Mouse (Mus musculus): ENCODE data around the gene Prkaa1.

The Prkaa1 gene

DNA sequence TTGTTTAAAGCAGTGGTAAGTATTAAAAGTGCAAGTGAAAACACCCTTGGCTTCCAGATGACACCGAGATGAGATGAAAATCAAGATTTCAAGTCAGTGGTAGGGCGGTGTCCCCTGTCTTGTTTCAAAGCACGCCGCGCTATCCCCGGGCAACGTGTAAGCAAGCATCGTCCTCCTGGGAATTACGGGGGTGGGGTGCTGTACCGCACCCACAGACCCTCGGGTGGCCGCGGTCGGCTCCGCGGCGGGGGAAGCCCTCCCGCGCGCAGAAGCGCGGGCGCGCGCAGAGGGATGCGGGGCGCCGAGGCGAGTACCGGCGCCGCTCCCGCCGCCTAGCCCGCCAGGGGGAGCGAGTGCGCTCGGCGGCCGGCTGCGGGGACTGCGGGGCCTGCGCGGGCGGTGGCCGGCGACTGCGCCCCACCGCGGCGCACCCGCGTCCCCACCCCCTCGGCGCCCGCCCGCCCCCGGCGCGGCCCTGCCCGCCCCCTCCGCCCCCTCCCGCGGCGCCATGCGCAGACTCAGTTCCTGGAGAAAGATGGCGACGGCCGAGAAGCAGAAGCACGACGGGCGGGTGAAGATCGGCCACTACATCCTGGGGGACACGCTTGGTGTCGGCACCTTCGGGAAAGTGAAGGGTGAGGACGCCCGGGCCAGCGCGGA, at the start of gene Prkaa1:
Gene Prkaa1, plus strand, starts transcription at position 501 of the 660 bp plus-strand sequence.
- DNase-seq (ENCODE audit: low spot score in 2 of 2), result peak; percentile 31 to 43

DNA sequence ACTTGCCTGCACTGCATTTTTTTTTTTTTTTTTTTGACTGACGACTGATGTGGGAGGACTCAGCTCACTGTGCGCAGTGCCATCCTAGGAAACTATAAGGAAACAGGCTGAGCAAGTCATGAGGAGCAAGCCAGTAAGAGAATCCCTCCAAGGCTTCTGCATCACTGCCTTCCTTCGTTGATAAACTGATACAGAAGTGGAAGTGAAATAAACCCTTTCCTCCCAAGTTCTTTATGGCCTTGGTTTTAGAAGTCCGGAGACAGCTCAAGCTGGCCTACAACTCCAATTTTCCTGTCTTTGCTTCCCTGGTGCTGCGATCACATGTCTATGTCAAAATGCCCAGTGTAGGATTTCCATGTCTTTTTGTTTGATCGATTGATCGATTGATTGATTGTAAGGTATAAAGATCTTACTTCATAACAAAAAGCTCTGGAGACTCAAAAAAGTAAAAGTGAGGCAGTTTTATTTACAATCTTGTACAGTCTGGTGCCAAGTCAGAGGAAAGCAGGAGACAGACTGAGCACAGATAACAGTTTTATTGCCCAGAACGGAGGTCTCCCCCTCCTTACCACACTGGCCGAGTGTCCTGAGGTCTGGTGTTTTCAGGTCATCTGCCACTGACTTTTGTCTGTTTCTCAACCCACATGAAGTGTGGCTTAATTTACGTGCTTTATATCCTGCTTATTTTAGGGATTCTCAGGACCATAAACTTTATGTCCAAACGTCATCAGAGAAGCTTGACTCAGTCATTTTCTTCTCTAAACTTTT, 47.9 kb upstream of the Prkaa1 start:
- no peak for DNase-seq (ENCODE audit: low spot score in 2 of 2)

DNA sequence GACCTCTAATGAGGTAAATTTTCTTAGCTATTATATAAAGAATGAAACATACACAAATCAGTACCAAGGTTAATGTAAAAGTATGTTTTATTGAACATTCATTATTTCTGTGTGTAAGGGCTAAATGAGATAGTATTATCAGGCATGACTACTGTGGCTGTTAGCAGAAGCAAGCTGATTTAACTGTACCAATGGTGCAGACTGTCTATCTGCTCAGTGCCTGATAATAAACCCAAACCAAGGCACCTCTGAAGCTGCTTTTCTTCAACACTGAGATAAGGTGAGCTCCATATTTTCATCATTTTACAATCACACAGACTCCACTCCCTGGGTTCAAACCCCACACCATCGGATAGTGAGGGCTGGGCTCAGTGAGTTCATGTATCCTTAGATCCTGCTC, 46.3 kb upstream of the Prkaa1 start:
- no peak for DNase-seq (ENCODE audit: low spot score in 2 of 2)

DNA sequence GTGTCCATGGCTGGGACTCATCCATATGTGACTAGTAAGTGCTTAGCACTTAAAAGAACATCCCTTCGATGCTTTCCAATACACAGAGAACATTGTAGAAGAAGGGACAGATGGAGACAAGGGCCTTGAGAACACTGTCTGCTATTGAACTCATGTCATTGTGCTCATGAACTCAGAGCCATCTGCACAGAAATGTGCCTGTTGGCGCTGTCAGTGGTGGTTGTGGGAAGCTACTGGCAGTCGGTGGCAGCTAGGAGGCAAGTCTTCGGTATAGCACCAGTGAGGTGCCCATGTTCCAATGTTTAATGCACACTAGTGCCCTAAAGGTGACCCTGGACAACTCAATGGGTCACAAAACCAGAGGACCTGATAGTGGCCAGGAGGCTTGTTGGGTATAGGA, 41.3 kb upstream of the Prkaa1 start:
- DNase-seq (ENCODE audit: low spot score in 2 of 2), result no peak

DNA sequence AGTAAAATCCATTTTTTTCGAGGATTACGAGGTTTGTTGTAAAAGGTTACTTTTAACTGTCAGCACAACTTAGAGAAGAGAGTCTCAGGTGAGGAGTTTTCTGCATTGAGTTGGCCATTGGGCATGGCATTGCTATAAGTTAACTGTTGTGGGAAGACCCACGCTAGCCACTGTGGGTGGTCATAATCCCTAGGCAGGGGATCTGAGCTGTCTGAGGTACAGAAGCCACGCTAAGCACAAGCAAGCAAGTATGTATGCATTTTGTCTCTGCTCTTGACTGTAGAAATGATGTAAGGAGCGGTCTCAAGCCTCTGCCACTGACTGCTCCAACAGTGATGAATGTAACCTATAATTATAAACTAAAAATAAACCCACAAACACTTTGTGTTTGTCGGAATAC, 37.8 kb upstream of the Prkaa1 start:
- no peak for DNase-seq (ENCODE audit: low spot score in 2 of 2)

DNA sequence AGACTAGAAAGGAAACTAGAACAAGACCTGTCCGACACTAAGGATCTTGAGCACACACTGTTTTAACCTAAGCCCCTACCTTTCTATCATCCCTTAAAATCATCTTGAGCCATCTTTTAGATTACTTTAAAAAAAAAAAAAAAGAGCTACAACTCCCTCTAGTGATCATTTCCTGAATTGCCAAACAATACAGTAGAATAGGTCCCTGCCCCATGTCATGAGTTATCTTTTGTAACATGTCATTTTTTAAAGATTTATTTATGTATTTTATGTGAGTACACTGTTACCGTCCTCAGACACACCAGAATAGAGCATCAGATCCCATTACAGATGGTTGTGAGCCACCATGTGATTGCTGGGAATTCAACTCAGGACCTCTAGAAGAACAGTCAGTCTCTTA, 37.4 kb upstream of the Prkaa1 start:
- DNase-seq (ENCODE audit: low spot score in 2 of 2), result no peak

DNA sequence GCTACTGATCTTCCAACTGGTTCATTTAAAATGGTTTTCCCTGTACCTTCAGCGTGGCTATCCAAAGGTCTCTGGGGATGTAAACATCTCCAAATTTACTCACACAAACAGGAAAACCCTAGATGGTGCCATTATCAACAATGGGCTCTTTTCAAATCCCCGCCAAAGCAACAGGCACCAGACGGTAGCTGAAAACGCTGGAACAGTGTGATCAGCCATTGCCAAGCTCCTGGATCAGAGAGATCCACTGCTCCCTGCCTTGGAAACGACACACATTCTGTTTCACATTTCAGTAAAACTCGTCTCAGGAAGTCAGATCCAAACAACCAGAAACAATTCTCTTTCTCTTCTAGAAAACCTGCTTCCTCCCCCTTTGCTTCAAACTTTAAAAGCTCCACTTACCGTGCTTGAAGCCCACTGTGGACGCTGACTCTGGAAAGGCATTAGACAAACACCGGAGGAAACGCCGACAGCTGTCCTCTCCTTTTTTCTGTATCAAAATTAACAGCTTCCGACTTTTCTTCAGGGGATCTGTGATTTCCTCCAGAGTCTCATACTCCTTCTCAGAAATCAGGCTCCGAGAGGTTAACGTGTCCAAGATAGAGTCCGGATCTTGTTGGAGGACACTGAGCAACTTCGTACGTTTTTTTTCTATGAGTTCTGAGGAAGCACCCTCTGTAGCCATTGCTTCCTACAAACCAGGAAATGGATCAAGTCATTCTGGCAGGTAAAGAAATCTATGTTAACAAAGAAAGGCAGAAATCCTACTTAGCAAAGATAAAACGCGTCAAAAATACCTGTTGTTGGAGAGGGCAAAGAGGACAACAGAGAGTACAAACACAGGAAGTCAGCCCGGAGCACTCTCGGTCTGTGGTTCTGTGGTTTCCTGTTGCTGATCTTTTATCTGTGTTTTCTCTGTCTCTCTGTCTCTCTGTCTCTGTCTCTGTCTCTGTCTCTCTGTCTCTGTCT, 35.7 kb upstream of the Prkaa1 start, which contains the start of gene Card6:
Gene Card6, minus strand, starts transcription at position 854 of the 969 bp plus-strand sequence.
- DNase-seq (ENCODE audit: low spot score in 2 of 2), result no peak

DNA sequence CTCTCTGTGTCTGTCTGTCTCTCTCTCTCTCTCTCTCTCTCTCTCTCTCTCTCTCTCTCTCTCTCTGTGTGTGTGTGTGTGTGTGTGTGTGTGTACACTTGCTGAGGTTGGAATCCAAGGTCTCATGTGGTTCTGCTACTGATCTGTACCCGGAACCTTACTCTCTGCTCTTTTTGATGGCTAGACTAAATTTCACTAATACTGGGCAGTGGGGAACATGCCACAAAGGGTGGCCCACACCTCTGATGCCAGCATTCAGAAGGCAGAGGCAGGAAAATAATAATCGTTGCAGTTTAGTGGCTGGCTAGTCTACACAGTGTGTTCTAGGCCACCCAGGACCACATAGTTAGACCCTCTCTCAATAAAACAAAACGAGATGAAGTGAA, 35.0 kb upstream of the Prkaa1 start:
- DNase-seq (ENCODE audit: low spot score in 2 of 2), result no peak

DNA sequence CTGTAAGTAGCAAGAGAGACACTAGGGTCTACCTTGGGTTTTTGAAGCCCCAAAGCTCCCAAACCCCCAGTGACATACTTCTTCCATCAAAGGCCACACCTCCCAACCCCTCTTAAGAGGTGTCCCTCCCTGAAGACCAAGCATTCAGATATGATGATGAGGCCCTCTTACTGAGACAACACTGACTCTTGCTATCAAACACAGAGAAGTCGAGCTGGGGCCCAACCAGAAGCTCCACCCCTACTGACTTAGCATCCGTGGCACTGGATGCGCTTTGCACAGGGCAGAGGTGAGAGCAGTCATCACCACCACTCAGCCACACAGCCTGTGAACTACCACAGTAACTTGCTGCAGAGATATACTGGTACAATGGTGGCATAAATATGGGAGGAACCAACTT, 31.0 kb upstream of the Prkaa1 start:
- no peak for DNase-seq (ENCODE audit: low spot score in 2 of 2)

DNA sequence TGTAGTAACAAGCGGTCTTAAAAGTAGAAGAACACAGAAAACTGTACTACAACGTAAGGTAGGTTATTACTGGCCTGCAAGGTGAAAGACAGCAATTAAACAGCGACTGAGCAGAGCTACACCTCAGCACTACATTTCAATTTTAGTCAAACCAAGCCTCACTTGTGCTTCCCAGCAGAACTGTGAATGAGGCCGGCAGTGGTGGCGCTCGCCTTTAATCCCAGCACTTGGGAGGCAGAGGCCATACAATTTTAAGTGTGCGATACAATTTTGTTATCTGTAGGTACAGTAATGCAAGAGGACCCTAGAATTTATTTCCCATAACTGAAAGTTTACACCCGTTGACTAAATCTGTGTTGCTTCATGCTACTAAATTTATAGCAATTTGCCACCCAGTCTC, 28.5 kb upstream of the Prkaa1 start:
- no peak for DNase-seq (ENCODE audit: low spot score in 2 of 2)

DNA sequence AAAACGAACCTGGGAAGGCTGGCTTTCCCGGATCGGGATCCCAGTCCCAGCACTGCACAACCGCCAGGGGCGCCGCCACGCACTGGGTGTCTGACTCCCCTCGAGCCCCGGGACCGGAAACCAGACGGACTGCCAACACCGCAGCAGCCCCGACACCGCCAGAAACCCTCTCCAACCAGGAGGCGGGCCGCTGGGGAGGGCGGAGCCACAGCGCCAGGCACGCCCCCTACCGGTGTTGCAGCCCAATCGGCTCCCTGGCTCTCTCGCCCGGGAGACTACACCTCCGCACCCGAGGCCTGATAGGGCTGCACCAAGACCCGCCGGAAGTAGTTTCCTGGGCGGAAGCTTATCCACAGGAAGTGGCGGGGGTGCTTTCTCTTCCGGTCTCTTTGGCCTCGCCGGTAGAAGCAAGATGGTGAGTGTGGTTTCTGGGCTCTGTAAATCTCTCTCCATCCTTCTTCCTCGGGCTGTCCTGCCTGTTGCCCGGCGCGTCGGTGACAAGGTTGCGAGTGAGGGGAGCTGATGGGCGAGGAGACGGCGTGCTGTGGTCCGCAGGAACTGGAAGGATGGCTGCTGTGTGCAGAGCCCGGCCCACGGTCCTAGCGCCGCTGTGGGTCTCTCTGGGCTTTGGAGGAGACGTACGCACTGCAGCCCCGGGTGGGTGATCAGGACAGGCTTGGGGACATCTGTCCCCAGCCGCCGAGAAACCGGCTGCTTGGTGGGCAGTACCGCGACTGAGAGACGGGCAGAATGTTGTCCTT, 27.2 kb upstream of the Prkaa1 start, which contains the start of gene Rpl37:
Gene Rpl37, plus strand, starts transcription at position 376 of the 761 bp plus-strand sequence.
- DNase-seq (ENCODE audit: low spot score in 2 of 2), result peak; percentile 97 to 98

DNA sequence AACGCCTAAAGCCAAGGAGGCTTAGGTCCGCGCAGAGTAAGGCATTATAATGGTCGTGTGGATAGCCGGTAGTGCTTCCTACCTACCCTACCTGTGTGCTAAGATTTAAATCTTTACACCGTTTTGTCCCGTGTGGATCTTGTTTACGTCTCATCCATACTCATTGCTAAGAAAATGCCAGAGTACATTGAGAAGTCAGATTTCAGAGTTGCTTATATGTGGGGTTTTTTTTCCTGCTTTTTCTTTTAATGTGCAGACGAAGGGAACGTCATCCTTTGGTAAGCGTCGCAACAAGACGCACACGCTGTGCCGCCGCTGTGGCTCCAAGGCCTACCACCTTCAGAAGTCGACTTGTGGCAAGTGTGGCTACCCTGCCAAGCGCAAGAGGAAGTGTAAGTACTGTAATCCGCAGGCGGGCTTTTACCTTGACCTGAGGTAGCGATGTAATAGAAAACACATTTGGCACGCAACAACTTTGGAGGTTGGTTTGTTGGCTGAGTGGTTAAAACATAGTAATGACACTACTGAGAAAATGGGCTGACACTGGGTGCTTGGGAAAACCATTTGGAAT, 26.5 kb upstream of the Prkaa1 start:
- no peak for DNase-seq (ENCODE audit: low spot score in 2 of 2)

DNA sequence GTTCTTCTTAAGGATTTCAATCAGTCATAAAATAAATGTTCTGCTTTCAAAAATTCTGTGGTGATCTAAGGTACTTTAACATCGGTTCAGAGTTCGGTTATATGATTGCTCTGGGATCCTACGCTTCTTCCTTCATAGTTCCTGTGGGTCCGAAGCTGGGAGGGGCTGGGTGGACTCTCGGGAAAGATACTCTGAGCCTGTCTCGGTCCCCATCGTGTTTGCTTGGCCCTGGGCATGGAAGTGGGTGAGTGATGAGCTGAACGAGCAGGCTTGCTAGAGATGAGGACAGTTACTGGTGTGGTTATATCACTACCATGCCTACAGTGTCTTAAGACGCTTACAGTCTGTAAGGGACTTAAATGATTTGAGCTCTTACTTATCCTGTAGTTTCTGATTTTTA, 25.0 kb upstream of the Prkaa1 start:
- no peak for DNase-seq (ENCODE audit: low spot score in 2 of 2)

DNA sequence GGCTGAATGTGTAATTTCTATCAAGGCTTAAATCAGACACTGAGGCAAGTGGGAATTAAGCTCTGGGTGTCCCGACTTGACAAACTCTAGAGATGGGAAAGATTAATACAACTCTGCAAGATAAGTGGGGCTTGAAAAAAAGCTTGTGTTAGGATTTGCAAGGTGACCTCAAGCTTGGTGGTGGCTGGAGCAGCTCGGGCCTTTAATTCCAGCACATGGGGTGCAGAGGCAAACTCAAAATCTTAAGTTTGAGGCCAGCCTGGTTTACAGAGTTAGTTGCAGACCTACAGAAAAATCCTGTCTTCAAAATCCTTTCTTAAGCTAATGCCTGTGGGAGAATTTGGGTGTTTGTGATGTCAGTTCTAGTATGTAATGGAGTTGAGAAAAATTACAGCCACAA, 24.5 kb upstream of the Prkaa1 start:
- no peak for DNase-seq (ENCODE audit: low spot score in 2 of 2)

DNA sequence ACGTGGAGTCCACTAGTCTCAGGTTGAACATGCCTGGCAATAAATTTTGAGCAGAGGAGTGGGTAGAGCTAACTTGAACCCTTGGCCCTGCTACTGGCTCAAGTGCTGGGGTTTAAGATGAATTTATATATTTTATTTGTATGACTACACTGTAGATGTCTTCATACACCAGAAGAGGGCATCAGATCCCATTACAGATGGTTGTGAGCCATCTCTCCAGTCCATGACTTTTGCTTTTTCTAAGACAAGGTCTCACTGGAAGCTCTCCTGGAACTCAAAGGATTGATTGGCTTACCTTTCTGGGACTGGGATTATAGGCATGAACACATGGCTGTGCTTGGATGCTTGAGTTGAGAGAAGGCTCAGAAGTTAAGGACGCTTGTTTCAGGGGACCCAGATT, 24.0 kb upstream of the Prkaa1 start:
- no peak for DNase-seq (ENCODE audit: low spot score in 2 of 2)

DNA sequence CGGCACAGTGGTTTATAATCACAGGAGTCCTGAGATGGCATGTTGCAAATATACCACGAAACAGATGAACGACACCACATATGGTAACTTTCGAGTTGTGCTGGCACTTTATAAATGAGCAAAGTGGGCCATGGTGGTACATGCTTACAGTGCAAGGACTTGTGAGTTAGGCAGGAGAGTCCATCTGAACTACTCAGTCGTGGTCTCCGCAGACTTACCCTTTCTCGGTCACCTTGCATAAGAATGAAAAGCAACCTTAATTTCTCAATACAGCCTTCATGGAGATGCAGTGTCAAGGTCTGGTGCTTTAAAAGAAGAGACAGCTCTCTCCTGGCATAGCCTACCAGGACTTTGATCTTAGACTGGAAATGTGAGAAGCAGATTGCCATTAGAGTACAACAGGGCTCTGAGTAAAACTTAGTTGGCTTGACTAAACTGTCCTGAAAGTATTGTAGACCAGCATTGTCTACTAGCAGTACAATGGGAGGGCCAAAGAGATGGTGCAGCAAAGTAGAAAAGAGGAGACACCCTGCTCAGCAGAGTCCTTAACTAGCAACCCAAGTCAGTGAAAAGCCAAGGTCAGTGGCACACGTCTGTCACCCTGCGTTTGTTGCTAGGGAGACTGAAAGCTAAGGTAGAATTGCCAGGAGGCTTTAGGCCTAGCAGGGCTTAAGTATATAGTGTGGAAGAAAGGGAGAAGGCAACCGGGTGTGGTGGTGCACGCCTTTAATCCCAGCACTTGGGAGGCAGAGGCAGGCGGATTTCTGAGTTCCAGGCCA, 21.9 kb upstream of the Prkaa1 start:
- no peak for DNase-seq (ENCODE audit: low spot score in 2 of 2)

DNA sequence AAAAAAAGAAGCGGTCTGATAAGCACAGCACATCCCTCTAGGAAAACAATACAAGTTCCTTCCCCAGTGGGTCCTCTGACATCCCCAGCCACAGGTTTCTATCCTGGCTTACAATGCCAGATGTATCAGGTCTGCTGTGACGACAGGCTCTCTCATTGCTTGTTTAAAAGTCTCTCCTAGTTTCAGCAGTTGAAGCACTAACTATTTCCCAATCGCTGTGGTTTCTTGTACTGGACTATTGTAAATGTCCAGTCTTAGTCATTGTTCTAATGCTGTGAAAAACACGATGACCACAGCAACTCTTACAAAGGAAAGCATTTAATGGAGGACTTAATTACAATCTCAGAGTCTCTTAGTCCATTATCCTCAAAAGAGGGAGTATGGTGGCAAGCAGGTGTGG, 17.2 kb upstream of the Prkaa1 start:
- DNase-seq (ENCODE audit: low spot score in 2 of 2), result no peak

DNA sequence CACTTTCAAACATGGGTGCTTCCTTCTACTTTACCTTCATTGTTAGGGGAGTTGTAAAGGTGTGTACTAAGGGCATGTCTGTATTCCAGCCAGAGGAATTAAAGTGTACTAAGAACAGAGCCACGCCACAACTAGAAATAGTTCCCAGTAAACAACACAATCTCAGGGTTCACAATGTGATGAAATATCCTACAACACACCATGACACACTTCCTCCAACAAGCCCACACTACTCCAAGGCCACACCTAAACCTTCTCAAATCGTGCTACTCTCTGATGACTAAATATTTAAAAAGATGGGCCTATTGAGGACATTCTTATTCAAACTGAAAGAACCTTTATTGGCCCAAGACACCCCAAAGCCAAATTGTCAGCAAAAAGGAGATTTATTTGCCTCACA, 16.2 kb upstream of the Prkaa1 start:
- DNase-seq (ENCODE audit: low spot score in 2 of 2), result no peak

DNA sequence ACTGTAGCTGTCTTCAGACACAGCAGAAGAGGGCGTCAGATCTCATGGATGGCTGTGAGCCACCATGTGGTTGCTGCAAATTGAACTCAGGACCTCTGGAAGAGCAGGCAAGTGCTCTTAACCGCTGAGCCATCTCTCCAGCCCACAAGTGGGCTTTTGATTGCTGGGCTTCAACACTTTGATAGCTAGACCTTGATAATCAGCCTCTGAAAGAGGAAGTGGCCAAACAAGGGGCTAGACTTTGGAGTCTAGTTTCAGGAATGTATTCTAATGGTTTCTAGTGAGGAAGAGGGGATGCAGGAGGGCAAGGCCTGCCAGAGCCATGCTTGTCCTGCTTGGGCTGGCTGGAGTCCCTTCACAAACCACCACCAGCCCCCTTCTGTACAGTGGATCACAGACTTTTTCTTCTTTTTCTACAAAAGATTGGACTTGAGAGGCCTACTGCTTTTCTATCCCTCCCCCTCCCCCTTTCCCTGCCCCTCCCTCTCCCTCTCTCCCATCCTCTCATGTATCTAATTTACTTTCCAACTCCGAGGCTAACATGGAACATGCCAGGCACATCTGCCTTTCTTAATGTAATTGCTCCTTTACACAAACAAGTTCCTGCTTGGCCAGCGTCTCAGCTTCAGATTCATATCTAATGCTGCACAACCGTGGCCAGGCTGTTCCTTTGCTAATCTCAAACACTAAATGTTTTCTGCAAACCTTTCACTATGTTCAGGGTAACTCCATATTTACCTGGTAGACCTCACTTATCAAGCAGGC, 15.3 kb upstream of the Prkaa1 start:
- DNase-seq (ENCODE audit: low spot score in 2 of 2), result no peak
